Mouse (Mus musculus) midbrain, embryonic 12.5 days (tissue): ENCODE results near the gene Grik3. TPM values are rescaled to one million over a fixed set of nuclear protein-coding genes. Genes with fewer than 3 reads are reported as not detected.

ENCODE experiments used
- ATAC-seq: fragments of 200-750 bp; cut with Nextera tagmentation; 2 replicates; pipeline ENCODE4 v1.8.0; 2017; ENCODE audit warnings: low read depth, moderate TSS enrichment, moderate library complexity; ENCODE audit not compliant: low FRiP score
- H3K27ac ChIP-seq: fragments of 300-500 bp; sonication (generic); replicated peaks from 2 replicates; pipeline ENCODE4 v1.5.1; 2016; ENCODE audit warnings: mild to moderate bottlenecking
- H3K27me3 ChIP-seq: fragments of 300-500 bp; sonication (generic); 2 replicates; pipeline ENCODE4 v1.6.1; 2016; ENCODE audit warnings: mild to moderate bottlenecking
- H3K36me3 ChIP-seq: fragments of 300-500 bp; sonication (generic); 2 replicates; pipeline ENCODE4 v1.6.1; 2016
- H3K4me1 ChIP-seq: fragments of 300-500 bp; sonication (generic); 2 replicates; pipeline ENCODE4 v1.6.1; 2016
- H3K4me2 ChIP-seq: fragments of 300-500 bp; sonication (generic); replicated peaks from 2 replicates; pipeline ENCODE4 v1.6.1; 2016; ENCODE audit warnings: mild to moderate bottlenecking, moderate library complexity
- H3K4me3 ChIP-seq: fragments of 300-500 bp; sonication (generic); 2 replicates; pipeline ENCODE4 v1.5.1; 2016; ENCODE audit warnings: mild to moderate bottlenecking
- H3K9ac ChIP-seq: fragments of 300-500 bp; sonication (generic); replicated peaks from 2 replicates; pipeline ENCODE4 v1.6.1; 2016; ENCODE audit warnings: mild to moderate bottlenecking, moderate library complexity
- H3K9me3 ChIP-seq: fragments of 300-500 bp; sonication (generic); 2 replicates; pipeline ENCODE4 v1.6.1; 2016; ENCODE audit warnings: mild to moderate bottlenecking
- WGBS: fragments of 180-500 bp; shearing (Covaris S2); methylation state at CpG from one replicate; pipeline ENCODE4 v1.1.7; 2016; 5-methylcytosine and 5-hydroxymethylcytosine counted together
- polyA plus RNA-seq: library from polyadenylated mRNA; unstranded; fragments of >200 nt; fragmentation: Nextera tagmentation; extraction: Ambion mirVana; gene quantifications from 2 replicates; pipeline ENCODE4 v1.2.1, GENCODE M21; 2016

Gene Grik3
- polyA plus RNA-seq, 1 experiment from 2014 or later = 1.5 TPM

DNA sequence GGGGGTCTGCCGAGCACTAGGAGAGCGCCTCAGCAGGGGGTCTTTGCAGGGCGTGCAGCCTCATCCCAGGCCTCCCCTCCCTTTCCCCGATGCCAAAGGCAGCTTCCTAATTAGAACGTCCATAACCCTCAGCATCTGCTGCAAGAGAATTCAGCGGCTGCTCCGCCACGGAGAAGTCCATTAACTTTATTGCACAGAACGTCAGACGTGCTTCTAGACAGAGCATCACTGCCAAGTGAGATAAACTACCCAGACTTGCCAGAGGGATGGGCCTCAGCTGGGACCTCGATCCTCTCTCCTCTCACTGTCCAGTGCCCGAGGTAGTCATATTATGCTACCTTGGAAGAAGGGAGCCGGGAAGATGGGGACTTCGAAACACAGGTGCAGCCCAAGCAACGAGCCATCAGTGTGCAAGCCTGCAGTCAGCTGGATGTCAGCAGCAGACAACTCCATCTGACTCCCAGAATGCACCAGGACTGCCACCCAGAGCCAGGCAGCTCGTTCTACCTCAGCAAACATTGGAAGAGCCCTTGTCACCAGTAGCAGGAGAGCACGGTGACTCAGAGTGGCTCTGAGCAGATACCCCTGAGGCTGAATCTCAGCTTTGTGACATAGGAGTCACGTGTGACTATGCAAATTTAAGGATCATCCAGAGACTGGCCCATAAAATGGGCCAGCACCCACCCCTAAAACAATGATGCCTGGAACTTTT, 228.1 kb downstream of the Grik3 start:
- ATAC-seq = peak; percentile 47; the same call in 1 of the 2 replicates
- no peak overlapping the region for H3K27ac ChIP-seq
- WGBS = 36% methylated on average over 18 of the region's 18 CpGs

DNA sequence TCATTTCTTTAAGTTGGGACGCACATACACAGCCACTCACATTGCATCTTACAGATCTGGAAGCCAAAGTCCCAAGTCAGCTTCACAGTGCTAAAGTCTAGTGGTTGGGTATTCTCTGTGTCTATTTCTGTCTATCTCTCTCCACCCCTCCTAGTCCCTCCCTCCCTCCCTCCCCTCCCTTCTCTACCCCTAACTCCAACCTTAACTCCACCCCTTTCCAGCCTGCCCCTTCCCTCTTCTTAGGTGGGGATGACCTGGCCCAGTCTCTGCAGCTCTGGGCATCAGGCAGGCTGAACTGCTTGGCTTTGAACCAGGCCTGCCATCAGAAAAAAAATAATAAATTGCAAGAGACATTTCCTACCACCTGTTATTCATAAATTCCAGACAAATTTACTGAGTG, 235.7 kb downstream of the Grik3 start:
- no peaks in the 10 kb centered on the region for H3K36me3 ChIP-seq
- H3K4me1 ChIP-seq = peaks cover 32% of the 10 kb centered on the region
- no peak overlapping the region for H3K27ac ChIP-seq
- peaks cover 72% of the 10 kb centered on the region for H3K27me3 ChIP-seq
- H3K9me3 ChIP-seq = no peaks in the 10 kb centered on the region
- WGBS = 96% methylated on average over 1 of the region's 1 CpGs
- ATAC-seq = no peak
- H3K4me2 ChIP-seq = no peak overlapping the region
- no peak overlapping the region for H3K4me3 ChIP-seq
- no peak overlapping the region for H3K9ac ChIP-seq

More for the DNA sequence above, 228.1 kb downstream of the Grik3 start:
- Histone ChIP-seq H3K4me3 (no peak overlapping the region), H3K9ac (no peak overlapping the region), H3K4me2 (no peak overlapping the region), H3K36me3 (no peaks in the 10 kb centered on the region), H3K9me3 (no peaks in the 10 kb centered on the region), H3K4me1 (peaks cover 27% of the 10 kb centered on the region), H3K27me3 (peaks cover 20% of the 10 kb centered on the region)

GRCm38 (mm10) chr4:125727030-125727429, 236.5 kb downstream of the Grik3 start:
- no peak overlapping the region; the same call in 1 of the 2 replicates for H3K4me3 ChIP-seq
- no peaks in the 10 kb centered on the region for H3K36me3 ChIP-seq
- H3K4me2 ChIP-seq = peak overlapping the region; percentile 56
- no peak overlapping the region for H3K27ac ChIP-seq
- H3K4me1 ChIP-seq = peaks cover 32% of the 10 kb centered on the region
- 24% methylated on average over 10 of the region's 10 CpGs for WGBS
- ATAC-seq = no peak
- no peak overlapping the region for H3K9ac ChIP-seq
- peaks cover 75% of the 10 kb centered on the region for H3K27me3 ChIP-seq
- H3K9me3 ChIP-seq = no peaks in the 10 kb centered on the region

DNA sequence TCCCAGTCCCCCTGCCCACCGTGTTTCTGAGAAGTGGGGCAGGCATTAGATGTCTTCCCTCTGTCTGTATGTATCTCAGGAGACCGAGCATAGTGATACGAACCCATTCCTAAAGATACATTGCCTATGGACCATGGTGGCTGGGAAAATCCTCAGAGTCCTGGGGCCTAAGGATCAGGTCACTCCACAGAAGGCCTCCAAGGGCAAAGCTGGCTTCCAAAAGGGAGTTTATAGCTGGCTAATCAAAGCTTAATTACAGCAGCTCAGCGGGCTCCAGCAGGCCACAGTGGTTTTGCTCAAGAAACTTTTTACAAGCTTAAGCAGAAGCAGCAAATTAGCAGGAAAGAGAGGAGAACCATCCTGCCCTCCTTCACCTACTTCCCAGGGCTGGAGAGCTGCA, 237.1 kb downstream of the Grik3 start:
- no peak for ATAC-seq
- H3K36me3 ChIP-seq = no peaks in the 10 kb centered on the region
- H3K9me3 ChIP-seq = no peaks in the 10 kb centered on the region
- peak overlapping the region; percentile 56 for H3K4me2 ChIP-seq
- H3K27ac ChIP-seq = no peak overlapping the region
- H3K27me3 ChIP-seq = peaks cover 76% of the 10 kb centered on the region
- peaks cover 32% of the 10 kb centered on the region for H3K4me1 ChIP-seq
- H3K9ac ChIP-seq = 0 out of 2 replicates have a peak overlapping the region, but pooled peaks have one; percentile 16
- WGBS = 8% methylated on average over 4 of the region's 4 CpGs
- H3K4me3 ChIP-seq = no peak overlapping the region

- Histone ChIP-seq H3K36me3 (no peaks in the 10 kb centered on the region), H3K9ac (peak overlapping the region; percentile 4; the same call in 1 of the 2 replicates), H3K27me3 (peaks cover 78% of the 10 kb centered on the region), H3K4me1 (peaks cover 32% of the 10 kb centered on the region), H3K4me3 (peak overlapping the region; percentile 30), H3K9me3 (no peaks in the 10 kb centered on the region), H3K4me2 (peak overlapping the region; percentile 56), H3K27ac (peak overlapping the region; percentile 69; the same call in 1 of the 2 replicates)
- no peak for ATAC-seq
- 8% methylated on average over 15 of the region's 15 CpGs for WGBS
Measured at GRCm38 (mm10) chr4:125728091-125728863, 237.8 kb downstream of the Grik3 start.

DNA sequence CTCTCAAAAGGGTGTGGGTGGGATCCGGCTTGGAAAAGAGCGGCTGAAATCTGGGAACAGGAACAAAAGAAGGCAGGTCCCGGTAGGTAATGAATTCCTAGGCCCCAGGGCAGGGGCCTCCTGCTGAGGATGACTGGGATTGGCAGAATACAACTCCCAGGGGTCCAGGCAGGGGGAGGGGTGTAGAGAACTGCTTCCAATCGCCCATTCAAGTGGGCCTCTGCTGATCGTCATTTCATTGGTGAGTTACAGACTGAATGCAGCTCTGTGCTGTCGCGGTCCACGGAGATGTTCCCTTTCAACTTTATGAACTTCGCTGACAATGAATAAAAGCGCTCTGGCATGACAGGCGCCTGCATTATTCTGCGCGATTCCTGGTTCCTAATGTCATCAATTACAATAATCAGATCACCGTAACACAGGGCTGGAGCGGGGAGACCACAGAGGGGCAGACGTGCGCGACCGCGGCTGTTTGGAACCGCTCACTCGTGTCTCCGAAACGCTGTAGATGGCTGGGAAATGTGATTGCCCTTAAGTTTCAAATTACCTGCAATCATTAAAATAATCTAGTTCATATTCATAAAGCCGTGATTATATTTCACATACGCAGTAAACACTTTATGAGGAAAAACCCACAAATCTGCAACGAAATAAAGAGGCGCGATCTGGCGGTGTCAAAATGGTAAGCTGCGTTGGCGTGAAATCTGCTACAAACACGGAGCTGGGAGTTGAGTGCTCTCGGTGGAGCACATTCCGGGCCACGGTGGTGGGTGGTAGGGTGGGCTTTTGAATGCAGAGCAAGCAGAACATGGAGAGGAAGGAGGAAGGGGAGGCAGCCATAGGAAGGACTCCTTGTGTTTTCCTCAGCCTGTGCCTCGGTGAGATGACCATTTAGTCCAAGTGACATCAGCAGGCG, 239.1 kb downstream of the Grik3 start:
- Histone ChIP-seq H3K4me1 (peaks cover 32% of the 10 kb centered on the region), H3K4me2 (peak overlapping the region; percentile 56), H3K4me3 (peak overlapping the region; percentile 30), H3K27me3 (peaks cover 77% of the 10 kb centered on the region), H3K9me3 (no peaks in the 10 kb centered on the region), H3K9ac (0 out of 2 replicates have a peak overlapping the region, but pooled peaks have one; percentile 4), H3K27ac (peak overlapping the region; percentile 69), H3K36me3 (no peaks in the 10 kb centered on the region)
- WGBS = 3% methylated on average over 38 of the region's 38 CpGs
- ATAC-seq = peak; percentile 78

DNA sequence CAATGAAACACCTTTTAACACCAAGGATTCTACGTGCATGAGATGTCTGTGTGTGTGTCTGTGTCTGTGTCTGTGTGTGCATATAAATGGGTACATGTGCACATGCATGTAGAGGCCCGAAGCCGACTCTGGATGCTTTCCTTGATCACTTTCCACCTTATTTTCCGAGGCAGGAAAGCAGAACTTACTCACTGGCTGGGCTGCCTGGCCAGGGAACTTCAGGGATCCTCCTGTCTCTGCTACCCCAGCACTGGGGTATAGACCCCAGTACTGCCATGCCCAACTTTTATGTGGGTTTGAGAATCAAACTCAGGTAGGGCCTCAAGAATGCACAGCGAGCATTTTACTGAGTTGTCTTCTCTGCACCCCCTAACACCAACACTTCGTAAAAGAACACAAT, 240.3 kb downstream of the Grik3 start:
- Histone ChIP-seq H3K9ac (no peak overlapping the region), H3K4me3 (no peak overlapping the region), H3K4me2 (no peak overlapping the region), H3K9me3 (no peaks in the 10 kb centered on the region), H3K36me3 (no peaks in the 10 kb centered on the region), H3K27me3 (peaks cover 75% of the 10 kb centered on the region), H3K27ac (no peak overlapping the region), H3K4me1 (peaks cover 32% of the 10 kb centered on the region)
- WGBS = 85% methylated on average over 6 of the region's 6 CpGs
- no peak for ATAC-seq

- Histone ChIP-seq H3K36me3 (no peaks in the 10 kb centered on the region), H3K27ac (no peak overlapping the region), H3K9me3 (no peaks in the 10 kb centered on the region), H3K4me1 (0 out of 2 replicates have a peak, but pooled peaks cover 4% of the 10 kb centered on the region), H3K4me3 (no peak overlapping the region), H3K27me3 (peaks cover 39% of the 10 kb centered on the region), H3K4me2 (no peak overlapping the region), H3K9ac (no peak overlapping the region)
- no peak for ATAC-seq
- 29% methylated on average over 4 of the region's 4 CpGs for WGBS
Measured at GRCm38 (mm10) chr4:125736783-125737182, 246.3 kb downstream of the Grik3 start.

DNA sequence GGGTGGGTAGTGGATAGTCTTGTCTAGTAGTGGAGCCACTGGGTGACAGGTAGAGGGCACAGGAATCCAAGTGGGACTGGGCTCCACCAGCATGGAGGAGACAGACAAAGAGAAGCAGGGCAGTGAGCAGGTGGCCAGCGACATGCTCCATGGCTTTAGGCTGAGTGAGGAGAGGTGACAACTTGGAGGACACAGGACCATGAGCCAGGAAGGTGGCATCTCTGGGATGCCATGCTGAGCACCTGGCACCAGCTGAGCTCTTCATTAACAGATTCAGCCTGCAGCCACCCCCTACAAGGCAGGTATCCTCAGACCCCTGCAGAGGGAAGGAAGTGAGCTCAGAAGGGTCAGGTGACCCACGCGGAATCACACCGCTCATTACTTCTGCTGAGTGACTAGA, 248.3 kb downstream of the Grik3 start:
- H3K9me3 ChIP-seq = no peaks in the 10 kb centered on the region
- no peak overlapping the region for H3K27ac ChIP-seq
- H3K4me2 ChIP-seq = no peak overlapping the region
- WGBS = 81% methylated on average over 4 of the region's 4 CpGs
- no peak overlapping the region for H3K4me3 ChIP-seq
- no peak overlapping the region for H3K9ac ChIP-seq
- no peak for ATAC-seq
- H3K27me3 ChIP-seq = peaks cover 24% of the 10 kb centered on the region
- H3K4me1 ChIP-seq = 0 out of 2 replicates have a peak, but pooled peaks cover 4% of the 10 kb centered on the region
- no peaks in the 10 kb centered on the region for H3K36me3 ChIP-seq

- H3K27me3 ChIP-seq = 0 out of 2 replicates have a peak, but pooled peaks cover 7% of the 10 kb centered on the region
- WGBS = 79% methylated on average over 16 of the region's 16 CpGs
- no peaks in the 10 kb centered on the region for H3K4me1 ChIP-seq
- 0 out of 2 replicates have a peak overlapping the region, but pooled peaks have one; percentile 42 for H3K27ac ChIP-seq
- H3K36me3 ChIP-seq = no peaks in the 10 kb centered on the region
- no peak overlapping the region for H3K9ac ChIP-seq
- no peak for ATAC-seq
- H3K4me3 ChIP-seq = no peak overlapping the region
- no peak overlapping the region for H3K4me2 ChIP-seq
- H3K9me3 ChIP-seq = no peaks in the 10 kb centered on the region
Measured at GRCm38 (mm10) chr4:125742162-125742571, 251.7 kb downstream of the Grik3 start.

DNA sequence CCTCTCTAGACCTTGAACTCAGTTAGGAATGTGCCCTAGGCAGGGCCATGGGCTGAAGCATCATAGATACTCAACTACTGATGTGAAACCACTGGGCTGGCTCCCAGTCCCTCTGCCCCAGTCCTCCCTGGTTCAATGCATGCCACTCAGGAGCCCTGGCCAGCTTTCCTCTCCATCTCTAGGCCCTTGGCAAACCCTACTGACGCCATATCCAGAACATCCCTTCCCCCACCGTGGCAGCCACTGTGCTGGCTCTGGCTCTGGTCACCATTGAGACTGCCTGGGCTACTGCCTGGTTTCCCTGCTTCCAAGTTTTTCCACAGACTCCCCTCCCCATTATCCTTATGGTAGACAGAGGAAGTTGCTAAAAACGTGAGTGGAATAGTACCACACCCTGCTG, 255.4 kb downstream of the Grik3 start:
- H3K36me3 ChIP-seq = no peaks in the 10 kb centered on the region
- no peak overlapping the region for H3K4me2 ChIP-seq
- no peak for ATAC-seq
- H3K4me1 ChIP-seq = no peaks in the 10 kb centered on the region
- H3K27me3 ChIP-seq = 0 out of 2 replicates have a peak, but pooled peaks cover 6% of the 10 kb centered on the region
- 70% methylated on average over 3 of the region's 3 CpGs for WGBS
- no peak overlapping the region for H3K4me3 ChIP-seq
- H3K9me3 ChIP-seq = no peaks in the 10 kb centered on the region
- H3K9ac ChIP-seq = no peak overlapping the region
- no peak overlapping the region for H3K27ac ChIP-seq
